Mouse (Mus musculus): ENCODE measurements around the gene Gpbar1.

DNA sequence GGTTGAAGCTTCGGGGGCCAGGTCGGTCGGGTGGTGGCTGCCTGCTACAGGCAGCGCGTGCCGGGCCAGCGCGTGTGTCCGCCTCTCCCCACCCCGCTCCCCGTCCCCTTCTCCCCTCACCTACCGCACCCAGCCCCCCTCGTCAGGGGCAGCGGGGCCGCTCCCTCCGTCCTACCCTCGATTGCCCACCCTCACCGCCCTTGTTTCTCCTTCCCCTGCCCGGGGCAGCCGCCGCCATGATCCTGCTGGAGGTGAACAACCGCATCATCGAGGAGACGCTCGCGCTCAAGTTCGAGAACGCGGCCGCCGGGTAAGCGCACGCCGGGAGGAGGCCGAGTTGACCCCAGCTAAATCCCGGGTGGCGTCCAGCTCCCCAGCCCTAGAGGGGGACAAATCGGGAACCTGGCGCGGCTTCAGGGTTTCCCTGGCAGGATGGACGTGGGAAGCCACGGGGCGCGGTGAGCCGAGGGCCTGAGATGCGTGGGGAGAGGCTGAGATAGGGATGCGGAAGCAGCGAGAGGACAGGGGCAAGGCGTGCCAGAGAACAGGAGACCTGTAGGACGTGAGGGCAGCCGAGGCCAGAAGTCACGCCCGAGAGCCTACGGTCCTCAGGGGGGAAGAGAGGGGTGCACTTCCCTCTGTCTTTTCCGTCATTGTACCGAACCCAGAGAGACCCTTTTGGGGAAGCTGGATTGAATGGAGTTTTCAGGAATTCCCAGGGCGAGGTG is 41.6 kb upstream of the Gpbar1 start:
- TF ChIP-seq CTCF (IDR thresholded peaks at IDR 0.05; ENCODE audit: low read depth) (no peak), EP300 (IDR thresholded peaks at IDR 0.05; ENCODE audit: low read depth) (no peak)
